Mouse (Mus musculus) left cerebral cortex, postnatal 36 days (tissue): ENCODE data around the gene Magea3. TPM values are rescaled to one million over a fixed set of nuclear protein-coding genes. Genes with fewer than 3 reads are reported as not detected.
"Not testable (repeated sequence)": the region's sequence is repeated elsewhere in the genome, so short reads cannot be mapped to it uniquely, and the experiment has no call there.

Experiments used
- DNase-seq, 2 experiments: peaks; one replicate each; pipeline ENCODE4 v3.0.0; 2021 to 2022; ENCODE audit warnings: low spot score in 2 of 2, mixed read lengths in 1 of 2
- intact Hi-C: fragments of 180-260 bp; cut with DNase I; formaldehyde crosslinking; loops from one replicate; pipeline ENCODE4 v1.15.1; 2025
- total RNA-seq, 2 experiments: library from RNA; stranded (reverse); gene quantifications; 2 replicates each; pipeline ENCODE4 v1.2.3; 2021

Gene Magea3
- total RNA-seq, result not detected

- intact Hi-C loops, DNase-seq: not testable (repeated sequence)
Measured at GRCm38 (mm10) chrX:154949405-154949804, at the start of gene Magea3. TSS of gene Magea3 (minus strand) at chrX:154949505.

GRCm38 (mm10) chrX:154995750-154996149 is 46.4 kb upstream of the Magea3 start, which contains the start of gene Magea8:
TSS of gene Magea8 (minus strand) at chrX:154995850.
- DNase-seq, intact Hi-C loops: not testable (repeated sequence)

GRCm38 (mm10) chrX:154935887-154936286 is 13.4 kb downstream of the Magea3 start, which contains the start of gene Magea6:
TSS of gene Magea6 (minus strand) at chrX:154935987.
- DNase-seq, intact Hi-C loops: not testable (repeated sequence)

Other genes starting within 250 kb of the Magea3 start
- gene Cldn34b1, start 59.2 kb downstream of the Magea3 start, total RNA-seq, result not detected
- not detected for gene Magea6, start 13.5 kb downstream of the Magea3 start, total RNA-seq
- gene Magea8, start 46.3 kb upstream of the Magea3 start, total RNA-seq, result not detected
- not detected for gene Magea5, start 113.6 kb upstream of the Magea3 start, total RNA-seq
- not detected for gene Magea1, start 140.3 kb upstream of the Magea3 start, total RNA-seq
- gene Magea2, start 144.2 kb upstream of the Magea3 start, total RNA-seq, result not detected
- gene Cldn34b2, start 178.9 kb upstream of the Magea3 start, total RNA-seq, result not detected